Mouse (Mus musculus) liver, postnatal 0 days (tissue): ENCODE results near the gene Tinagl1.

Source experiments
- CTCF ChIP-seq: sonication (generic); IDR thresholded peaks from 2 replicates; pipeline ENCODE4 v1.5.1; 2016; ENCODE audit warnings: antibody characterized with exemption, low read depth
- EP300 ChIP-seq: IDR thresholded peaks from 2 replicates; pipeline ENCODE4 v1.6.1; 2016; ENCODE audit warnings: antibody characterized with exemption, low read depth, mild to moderate bottlenecking

DNA sequence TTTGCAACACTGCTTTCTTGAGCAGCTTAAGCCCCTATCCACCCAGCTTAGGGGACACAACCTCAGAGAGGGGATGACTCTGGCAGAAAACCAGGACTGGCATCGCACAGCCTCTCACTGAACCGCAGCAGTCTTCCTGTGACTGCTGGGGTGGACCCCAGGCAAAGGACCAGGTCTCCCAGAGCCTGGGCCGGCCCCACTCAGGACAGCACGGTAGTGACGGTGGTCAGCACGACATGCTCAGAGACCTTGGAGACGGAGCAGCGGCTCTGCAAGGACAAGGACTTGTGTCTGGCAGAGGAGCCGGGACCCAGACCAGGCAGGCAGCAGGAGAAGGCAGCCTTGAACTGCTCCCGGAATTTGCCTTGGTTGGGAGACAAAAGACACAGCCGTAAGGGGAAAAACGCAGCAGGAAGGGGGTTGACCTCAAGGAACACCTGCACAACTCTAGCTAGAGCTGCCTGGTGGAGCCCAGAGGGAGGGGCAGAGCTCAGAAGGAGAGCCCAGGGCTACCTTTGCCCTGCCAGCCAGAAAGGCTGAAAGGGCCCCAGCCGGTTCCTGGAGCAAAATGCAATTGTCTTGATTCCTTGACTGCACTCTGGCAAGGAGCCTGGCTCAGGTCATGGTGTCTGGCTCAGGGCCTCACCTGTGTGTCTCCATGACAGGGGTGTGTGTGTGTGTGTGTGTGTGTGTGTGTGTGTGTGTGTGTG is 44.1 kb downstream of the Tinagl1 start:
- TF ChIP-seq CTCF (no peak), EP300 (no peak)
